Mouse (Mus musculus): ENCODE measurements at regions not wholly inside any gene's neighbourhood (a gene's known extent, or its start where the extent isn't known, plus 50 kb on each side); places are given as distances from the start of the nearest gene placed in this dataset.
"Not testable (repeated sequence)": the region's sequence is repeated elsewhere in the genome, so short reads cannot be mapped to it uniquely, and the experiment has no call there.

GRCm38 (mm10) chr6:95058017-95058416 is 59.0 kb upstream of the Kbtbd8 start:
- peak; percentile 71 for DNase-seq (ENCODE audit: low read depth)

GRCm38 (mm10) chr6:95056222-95056621 is 60.8 kb upstream of the Kbtbd8 start:
- DNase-seq (ENCODE audit: low read depth) = no peak

GRCm38 (mm10) chr6:95053717-95054382 is 63.2 kb upstream of the Kbtbd8 start:
- peak; percentile 5 for DNase-seq (ENCODE audit: low read depth)

- not testable (repeated sequence) for DNase-seq (ENCODE audit: low read depth)
Observed at GRCm38 (mm10) chr6:95041351-95041750, 75.7 kb upstream of the Kbtbd8 start.

- DNase-seq (ENCODE audit: low read depth) = no peak
Observed at GRCm38 (mm10) chr6:95024239-95024638, 92.8 kb upstream of the Kbtbd8 start.

- DNase-seq (ENCODE audit: low read depth) = no peak
Observed at GRCm38 (mm10) chr6:95021724-95022123, 95.3 kb upstream of the Kbtbd8 start.

GRCm38 (mm10) chr6:95017911-95018310 is 99.1 kb upstream of the Kbtbd8 start:
- DNase-seq (ENCODE audit: low read depth) = peak; percentile 18

- DNase-seq (ENCODE audit: low read depth) = no peak
Observed at GRCm38 (mm10) chr6:95017484-95017883, 99.6 kb upstream of the Kbtbd8 start.

GRCm38 (mm10) chr6:95013096-95013495 is 103.9 kb upstream of the Kbtbd8 start:
- no peak for DNase-seq (ENCODE audit: low read depth)

GRCm38 (mm10) chr6:95006485-95006884 is 110.6 kb upstream of the Kbtbd8 start:
- no peak for DNase-seq (ENCODE audit: low read depth)

GRCm38 (mm10) chr6:95003716-95004115 is 113.3 kb upstream of the Kbtbd8 start:
- no peak for DNase-seq (ENCODE audit: low read depth)

GRCm38 (mm10) chr6:94999562-94999961 is 117.5 kb upstream of the Kbtbd8 start:
- no peak for DNase-seq (ENCODE audit: low read depth)

- DNase-seq (ENCODE audit: low read depth) = peak; percentile 12
Observed at GRCm38 (mm10) chr6:94999002-94999401, 118.0 kb upstream of the Kbtbd8 start.

GRCm38 (mm10) chr6:94998371-94998770 is 118.7 kb upstream of the Kbtbd8 start:
- DNase-seq (ENCODE audit: low read depth) = no peak

- DNase-seq (ENCODE audit: low read depth) = peak; percentile 49
Observed at GRCm38 (mm10) chr6:94994376-94994775, 122.7 kb upstream of the Kbtbd8 start.

- no peak for DNase-seq (ENCODE audit: low read depth)
Observed at GRCm38 (mm10) chr6:94987427-94987826, 129.6 kb upstream of the Kbtbd8 start.

- DNase-seq (ENCODE audit: low read depth) = peak; percentile 86
Observed at GRCm38 (mm10) chr6:94986346-94986745, 130.7 kb upstream of the Kbtbd8 start.

- peak; percentile 77 for DNase-seq (ENCODE audit: low read depth)
Observed at GRCm38 (mm10) chr6:94984411-94984895, 132.6 kb upstream of the Kbtbd8 start.

GRCm38 (mm10) chr6:94968683-94969082 is 148.4 kb upstream of the Kbtbd8 start:
- DNase-seq (ENCODE audit: low read depth) = no peak

GRCm38 (mm10) chr6:94966962-94967361 is 150.1 kb upstream of the Kbtbd8 start:
- peak; percentile 83 for DNase-seq (ENCODE audit: low read depth)

GRCm38 (mm10) chr6:94963204-94963603 is 153.8 kb upstream of the Kbtbd8 start:
- DNase-seq (ENCODE audit: low read depth) = no peak

- DNase-seq (ENCODE audit: low read depth) = no peak
Observed at GRCm38 (mm10) chr6:94962411-94963087, 154.5 kb upstream of the Kbtbd8 start.

GRCm38 (mm10) chr6:94961821-94962220 is 155.2 kb upstream of the Kbtbd8 start:
- DNase-seq (ENCODE audit: low read depth) = no peak

GRCm38 (mm10) chr6:94957990-94958389 is 159.1 kb upstream of the Kbtbd8 start:
- no peak for DNase-seq (ENCODE audit: low read depth)
